18 mouse cellular contexts compared by ENCODE assay signal in genomic region chr1:153072711-153073110, GRCm38 (mm10).
A peak's percentile ranks its signal among the peaks of the same experiment; 100 is the strongest.
DNase-seq lines count a peak whose midpoint lies in the region; ATAC-seq and TF ChIP-seq lines count a peak whose summit lies in the region.
"Had no signal": no experiment of that assay in that cellular context is flagged by ENCODE, and none has a peak within 500 bp of the region (broad histone marks: within the 10 kb centered on the region; RNA-seq: fewer than 3 reads in every experiment).

No protein-coding gene starts in this region.

- ATAC-seq in forebrain, postnatal 0 days, result no peak
- ATAC-seq in heart, embryonic 12.5 days (ENCODE audit: insufficient number of reproducible peaks, low FRiP score), result no peak
- no peak for ATAC-seq in midbrain, postnatal 0 days (ENCODE audit: low FRiP score)
- no peak for ATAC-seq in limb, embryonic 11.5 days (ENCODE audit: insufficient number of reproducible peaks, low FRiP score, low TSS enrichment, low read depth)
- ATAC-seq: midbrain, embryonic 13.5 days had no signal

- H3K27me3 ChIP-seq in forebrain, embryonic 10.5 days (ENCODE audit: poor library complexity, severe bottlenecking), result peaks cover 82% of the 10 kb centered on the region
- H3K27me3 ChIP-seq in forebrain, postnatal 0 days (ENCODE audit: insufficient read depth, low read length), result no peaks in the 10 kb centered on the region
- peaks cover 39% of the 10 kb centered on the region for H3K27me3 ChIP-seq in heart, embryonic 12.5 days (replicated peaks)
- H3K27me3 ChIP-seq in midbrain, embryonic 10.5 days (ENCODE audit: low read depth, poor library complexity, severe bottlenecking), result peaks cover 76% of the 10 kb centered on the region
- H3K27me3 ChIP-seq in midbrain, postnatal 0 days (ENCODE audit: insufficient read depth, low read length), result peaks cover 4% of the 10 kb centered on the region; the same call in 1 of the 2 replicates
- H3K27me3 ChIP-seq in limb, embryonic 11.5 days (ENCODE audit: control insufficient read depth, insufficient read depth, low read length), result peaks cover 12% of the 10 kb centered on the region; the same call in 1 of the 2 replicates

- H3K4me1 ChIP-seq in forebrain, embryonic 10.5 days, result peaks cover 55% of the 10 kb centered on the region
- 0 out of 2 replicates have a peak, but pooled peaks cover 3% of the 10 kb centered on the region for H3K4me1 ChIP-seq in forebrain, postnatal 0 days (ENCODE audit: insufficient read depth)
- 0 out of 2 replicates have a peak, but pooled peaks cover 3% of the 10 kb centered on the region for H3K4me1 ChIP-seq in heart, embryonic 12.5 days (replicated peaks)
- H3K4me1 ChIP-seq in midbrain, embryonic 10.5 days, result peaks cover 37% of the 10 kb centered on the region
- H3K4me1 ChIP-seq in midbrain, postnatal 0 days (ENCODE audit: insufficient read depth, low read length), result no peaks in the 10 kb centered on the region; the same call in 1 of the 2 replicates
- peaks cover 8% of the 10 kb centered on the region; the same call in 1 of the 2 replicates for H3K4me1 ChIP-seq in limb, embryonic 11.5 days (ENCODE audit: control insufficient read depth, insufficient read depth, low read length)
- H3K4me1 ChIP-seq: liver, embryonic 15.5 days had no signal

- H3K4me3 ChIP-seq in forebrain, embryonic 10.5 days, result peak overlapping the region; percentile 23
- no peak overlapping the region for H3K4me3 ChIP-seq in forebrain, postnatal 0 days (ENCODE audit: low read depth, low read length)
- H3K4me3 ChIP-seq in heart, embryonic 12.5 days, result peak overlapping the region; percentile 33; the same call in 1 of the 2 replicates
- peak overlapping the region; percentile 22; the same call in 1 of the 2 replicates for H3K4me3 ChIP-seq in midbrain, embryonic 10.5 days
- H3K4me3 ChIP-seq in midbrain, postnatal 0 days (ENCODE audit: low read depth, low read length), result no peak overlapping the region
- H3K4me3 ChIP-seq in limb, embryonic 11.5 days (ENCODE audit: low read depth, low read length), result no peak overlapping the region
- H3K4me3 ChIP-seq: embryonic facial prominence, embryonic 15.5 days; liver, embryonic 15.5 days; midbrain, embryonic 13.5 days had no signal

- H3K9ac ChIP-seq in forebrain, postnatal 0 days, result no peak overlapping the region
- no peak overlapping the region for H3K9ac ChIP-seq in heart, embryonic 12.5 days
- H3K9ac ChIP-seq in midbrain, postnatal 0 days (replicated peaks; ENCODE audit: low read length, poor library complexity, severe bottlenecking), result no peak overlapping the region
- H3K9ac ChIP-seq in limb, embryonic 11.5 days (ENCODE audit: low read length), result no peak overlapping the region
- H3K9ac ChIP-seq: embryonic facial prominence, embryonic 15.5 days; liver, embryonic 15.5 days; midbrain, embryonic 13.5 days had no signal

- H3K27ac ChIP-seq in forebrain, embryonic 10.5 days, result peak overlapping the region; percentile 76
- H3K27ac ChIP-seq in forebrain, postnatal 0 days (ENCODE audit: low read depth, low read length), result no peak overlapping the region
- no peak overlapping the region for H3K27ac ChIP-seq in heart, embryonic 12.5 days (ENCODE audit: poor library complexity, severe bottlenecking)
- H3K27ac ChIP-seq in midbrain, embryonic 10.5 days (replicated peaks), result no peak overlapping the region
- no peak overlapping the region for H3K27ac ChIP-seq in midbrain, postnatal 0 days (ENCODE audit: low read depth, low read length)
- H3K27ac ChIP-seq in limb, embryonic 11.5 days (replicated peaks; ENCODE audit: low read depth, low read length), result no peak overlapping the region
- H3K27ac ChIP-seq: embryonic facial prominence, embryonic 15.5 days; liver, embryonic 15.5 days; midbrain, embryonic 13.5 days had no signal

- no peak overlapping the region for H3K4me2 ChIP-seq in forebrain, postnatal 0 days (ENCODE audit: low read depth)
- peak overlapping the region; percentile 65 for H3K4me2 ChIP-seq in heart, embryonic 12.5 days
- no peak overlapping the region for H3K4me2 ChIP-seq in midbrain, postnatal 0 days (ENCODE audit: low read depth, low read length, poor library complexity, severe bottlenecking)
- H3K4me2 ChIP-seq in limb, embryonic 11.5 days (ENCODE audit: low read depth, severe bottlenecking), result peak overlapping the region; percentile 16; the same call in 1 of the 2 replicates
- H3K4me2 ChIP-seq: liver, embryonic 15.5 days; midbrain, embryonic 13.5 days had no signal

- no peaks in the 10 kb centered on the region for H3K36me3 ChIP-seq in forebrain, embryonic 10.5 days (replicated peaks)
- peaks cover 7% of the 10 kb centered on the region; the same call in 1 of the 2 replicates for H3K36me3 ChIP-seq in forebrain, postnatal 0 days (ENCODE audit: insufficient read depth)
- no peaks in the 10 kb centered on the region for H3K36me3 ChIP-seq in heart, embryonic 12.5 days
- no peaks in the 10 kb centered on the region for H3K36me3 ChIP-seq in midbrain, embryonic 10.5 days
- H3K36me3 ChIP-seq in midbrain, postnatal 0 days (ENCODE audit: insufficient read depth, low read length), result 0 out of 2 replicates have a peak, but pooled peaks cover 6% of the 10 kb centered on the region
- no peaks in the 10 kb centered on the region for H3K36me3 ChIP-seq in limb, embryonic 11.5 days (ENCODE audit: control insufficient read depth, insufficient read depth, low read length)
- H3K36me3 ChIP-seq: embryonic facial prominence, embryonic 15.5 days; liver, embryonic 15.5 days had no signal

- no peak for DNase-seq in forebrain, embryonic 10.5 days (ENCODE audit: extremely low spot score, low spot score)
- DNase-seq in forebrain, postnatal 0 days, result no peak
- DNase-seq in heart, adult 9 months (ENCODE audit: low spot score in 2 of 2), result no peak
- DNase-seq in midbrain, embryonic 10.5 days (ENCODE audit: low spot score), result no peak
- DNase-seq in midbrain, postnatal 0 days (ENCODE audit: low spot score), result no peak
- DNase-seq in limb, embryonic 11.5 days (ENCODE audit: low spot score), result no peak
- no peak for DNase-seq in kidney, adult 8-10 months
- DNase-seq: adrenal gland, postnatal 14 days; cerebellum, adult 9-11 months; kidney, adult 18-20 months; kidney, postnatal 25 days; left cerebral cortex, postnatal 4 days; right cerebral cortex, postnatal 4 days; thymus, adult 2 months had no signal

- no peak for TF ChIP-seq CTCF in forebrain, postnatal 0 days (IDR thresholded peaks at IDR 0.05; ENCODE audit: low read depth)
- TF ChIP-seq CTCF in midbrain, postnatal 0 days (IDR thresholded peaks at IDR 0.05), result no peak

- H3K9me3 ChIP-seq in forebrain, embryonic 10.5 days, result no peaks in the 10 kb centered on the region
- H3K9me3 ChIP-seq in forebrain, postnatal 0 days (ENCODE audit: low read length), result no peaks in the 10 kb centered on the region
- H3K9me3 ChIP-seq in heart, embryonic 12.5 days (replicated peaks), result no peaks in the 10 kb centered on the region
- no peaks in the 10 kb centered on the region for H3K9me3 ChIP-seq in midbrain, embryonic 10.5 days (replicated peaks)
- H3K9me3 ChIP-seq in midbrain, postnatal 0 days (ENCODE audit: low read length), result no peaks in the 10 kb centered on the region
- H3K9me3 ChIP-seq in limb, embryonic 11.5 days (ENCODE audit: control insufficient read depth, low read length), result no peaks in the 10 kb centered on the region
- H3K9me3 ChIP-seq: embryonic facial prominence, embryonic 15.5 days; liver, embryonic 15.5 days had no signal

- 33% methylated on average over 10 of the region's 10 CpGs for WGBS in forebrain, embryonic 10.5 days
- 39% methylated on average over 10 of the region's 10 CpGs for WGBS in forebrain, postnatal 0 days
- WGBS in heart, embryonic 12.5 days, result 51% methylated on average over 10 of the region's 10 CpGs
- 39% methylated on average over 10 of the region's 10 CpGs for WGBS in midbrain, embryonic 10.5 days
- WGBS in midbrain, postnatal 0 days, result 54% methylated on average over 10 of the region's 10 CpGs
- 37% methylated on average over 10 of the region's 10 CpGs for WGBS in limb, embryonic 11.5 days

Comparison
In these comparisons a context has a peak if more than half of its experiments do, and no peak if none do; other contexts are left out.
1. H3K4me3 ChIP-seq: peak in forebrain, embryonic 10.5 days (single experiment), heart, embryonic 12.5 days (single experiment) and midbrain, embryonic 10.5 days (single experiment); none in forebrain, postnatal 0 days (single experiment), midbrain, postnatal 0 days (single experiment) and limb, embryonic 11.5 days (single experiment).
2. H3K4me2 ChIP-seq: peak in heart, embryonic 12.5 days (single experiment) and limb, embryonic 11.5 days (single experiment); none in forebrain, postnatal 0 days (single experiment) and midbrain, postnatal 0 days (single experiment).